Mouse (Mus musculus) granulocyte monocyte progenitor cell, adult 5-6 weeks (primary cell): ENCODE data around the gene Gm10490. TPM values are rescaled to one million over a fixed set of nuclear protein-coding genes. Genes with fewer than 3 reads are reported as not detected.

ENCODE experiments used
- ATAC-seq: replicated peaks from 2 replicates; pipeline ENCODE4 v1.8.0; 2016; ENCODE audit warnings: mild to moderate bottlenecking, moderate TSS enrichment, inconsistent platforms; ENCODE audit not compliant: poor library complexity, severe bottlenecking
- total RNA-seq, 2 experiments: library from RNA; stranded (forward) in 1 of 2; stranded (reverse) in 1 of 2; fragments of 200-712, 200-1000 nt in 1 of 2; fragments of >200 nt in 1 of 2; fragmentation: Nextera tagmentation in 1 of 2; gene quantifications; 2 replicates each; pipeline ENCODE4 v1.2.3; 2014 to 2017

Gm10490 gene
- total RNA-seq, 2 experiments from 2014 or later: not detected

DNA sequence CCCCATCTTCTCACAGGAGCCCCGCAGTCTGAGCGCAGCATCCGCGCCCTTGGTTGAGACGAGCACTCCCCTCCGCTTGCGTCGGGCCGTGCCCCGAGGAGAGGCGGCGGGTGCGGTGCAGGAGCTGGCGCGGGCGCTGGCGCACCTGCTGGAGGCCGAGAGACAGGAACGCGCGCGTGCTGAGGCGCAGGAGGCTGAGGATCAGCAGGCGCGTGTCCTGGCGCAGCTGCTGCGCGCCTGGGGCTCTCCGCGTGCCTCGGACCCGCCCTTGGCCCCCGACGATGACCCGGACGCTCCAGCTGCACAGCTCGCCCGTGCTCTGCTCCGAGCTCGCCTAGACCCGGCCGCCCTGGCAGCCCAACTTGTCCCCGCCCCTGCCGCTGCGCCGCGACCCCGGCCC, 12.7 kb downstream of the Gm10490 start:
- 0 out of 2 replicates have a peak, but pooled peaks have one; percentile 17 for ATAC-seq

DNA sequence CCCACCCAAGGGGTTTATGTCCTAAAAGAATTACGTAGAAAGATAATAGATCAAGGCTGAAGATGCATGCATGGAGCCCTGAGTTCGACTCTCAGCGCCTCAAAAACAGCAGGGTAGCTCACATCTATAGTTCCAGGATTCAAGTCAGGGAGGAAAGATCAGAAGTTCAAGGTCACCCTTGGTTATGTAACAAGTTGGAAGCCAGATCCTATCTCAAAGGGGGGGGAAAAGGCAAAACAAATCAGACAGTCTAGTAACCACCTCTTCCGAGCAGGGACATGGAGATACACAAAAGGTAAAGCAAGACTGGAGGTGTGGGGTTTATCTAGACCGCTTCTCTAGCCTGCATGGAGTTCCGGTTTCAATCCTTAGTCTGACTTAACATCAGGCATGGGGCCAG, 16.9 kb downstream of the Gm10490 start:
- ATAC-seq: no peak

DNA sequence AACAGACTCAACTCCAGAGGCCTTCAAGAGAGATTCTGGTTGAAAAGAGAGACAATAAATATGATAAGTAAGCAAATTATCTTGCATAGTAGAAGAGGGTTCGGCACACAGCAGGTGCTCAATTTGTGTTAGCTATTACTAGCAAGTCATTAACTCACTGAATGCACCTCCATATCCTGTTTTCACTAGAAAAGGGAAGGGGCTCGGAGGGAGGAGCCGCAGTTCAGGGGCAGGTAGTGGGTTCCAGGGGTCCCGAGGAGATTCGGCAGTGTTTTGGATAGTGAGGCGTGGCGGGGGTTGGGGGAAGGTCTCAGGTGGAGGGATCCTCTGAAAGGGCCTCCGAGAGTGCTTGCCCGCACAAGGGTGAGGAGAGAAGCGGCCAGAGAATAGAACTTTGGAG, 17.8 kb downstream of the Gm10490 start:
- ATAC-seq: no peak

DNA sequence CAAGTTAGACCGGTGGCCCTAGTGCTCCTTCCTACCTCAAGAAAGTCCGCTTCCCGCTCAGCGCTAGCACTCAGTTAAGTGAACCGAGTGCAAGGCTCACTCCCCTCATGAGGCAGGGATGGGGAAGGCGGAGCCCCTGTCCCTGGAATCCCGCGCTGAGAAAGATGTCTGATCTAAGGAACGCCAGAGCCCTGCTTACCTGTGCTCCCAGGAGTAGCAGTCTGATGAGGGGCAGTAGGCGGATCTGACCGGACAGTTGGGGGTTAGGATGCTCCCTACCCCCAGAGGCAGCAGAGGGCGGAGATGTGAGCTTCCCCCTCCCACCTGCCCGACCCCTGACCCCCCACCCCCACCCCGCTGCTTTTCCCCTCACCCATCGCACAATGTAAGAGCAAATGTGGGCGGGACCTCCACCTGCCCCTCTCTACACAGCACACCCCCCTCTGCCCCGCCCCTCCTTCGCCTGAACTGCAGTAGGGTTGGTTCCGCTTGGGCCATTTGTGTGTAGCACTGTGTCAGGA, 19.0 kb downstream of the Gm10490 start, which contains the start of gene Eras:
TSS of gene Eras (minus strand) at position 338 of the 521 bp plus-strand sequence.
- ATAC-seq: no peak

DNA sequence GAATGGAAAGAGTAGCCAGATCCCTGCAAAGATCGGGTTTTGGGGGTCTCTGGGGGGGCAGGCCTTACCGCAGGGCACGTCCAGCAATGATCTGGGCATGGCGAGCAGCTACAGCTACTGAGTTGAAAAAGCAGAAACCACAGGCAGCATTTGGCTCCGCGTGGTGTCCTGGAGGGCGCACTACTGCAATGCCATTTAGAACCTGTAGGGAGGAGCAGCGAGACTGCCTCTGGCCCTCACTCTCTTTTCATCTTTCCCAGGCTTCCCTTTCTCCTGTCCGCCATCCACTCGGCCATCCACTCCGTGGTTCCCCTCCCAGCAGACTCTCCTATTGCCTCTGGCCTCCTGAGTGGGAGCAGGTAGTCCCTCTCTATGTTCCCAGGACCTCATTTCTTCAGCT, 27.5 kb downstream of the Gm10490 start:
- ATAC-seq: peak; percentile 61; the same call in 1 of the 2 replicates

DNA sequence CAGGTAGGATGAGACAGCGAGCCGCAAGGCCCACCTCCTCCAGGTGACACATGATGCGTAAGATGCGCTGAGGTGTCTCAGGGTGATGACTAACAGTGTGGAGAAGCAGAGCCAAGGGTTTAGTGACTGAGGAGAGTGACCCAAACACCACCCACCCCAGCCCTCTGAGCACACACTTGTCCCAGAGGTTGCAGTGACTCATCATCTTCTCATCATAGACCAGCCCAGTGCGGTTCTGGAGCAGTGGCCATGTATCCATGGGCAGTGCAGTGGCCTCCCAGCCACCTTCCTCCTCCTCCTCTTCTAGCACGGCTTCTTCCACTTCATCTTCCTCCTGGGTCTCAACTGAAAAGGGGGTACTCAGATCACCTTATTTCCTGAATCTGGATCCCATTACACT, 28.3 kb downstream of the Gm10490 start:
- ATAC-seq: no peak

DNA sequence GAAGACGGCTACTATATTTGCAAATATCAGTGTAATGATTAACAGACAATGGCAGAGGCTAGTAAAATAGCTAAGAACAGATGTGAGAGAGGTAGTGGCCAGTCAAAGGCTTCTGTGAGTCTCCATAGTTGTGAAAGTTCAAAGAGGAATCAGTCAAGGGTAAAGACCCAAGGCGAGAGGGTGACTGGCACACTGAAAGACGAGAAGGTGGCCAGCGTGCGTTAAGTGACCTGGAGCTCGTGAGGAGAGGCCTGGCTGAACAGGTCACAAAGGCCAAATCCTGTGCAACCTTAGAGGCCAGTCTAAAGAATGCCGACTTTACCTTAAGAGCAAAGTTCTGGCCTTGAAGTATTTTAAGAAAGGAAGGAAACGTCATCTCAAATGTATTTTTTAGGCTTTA, 36.3 kb downstream of the Gm10490 start:
- no peak for ATAC-seq

DNA sequence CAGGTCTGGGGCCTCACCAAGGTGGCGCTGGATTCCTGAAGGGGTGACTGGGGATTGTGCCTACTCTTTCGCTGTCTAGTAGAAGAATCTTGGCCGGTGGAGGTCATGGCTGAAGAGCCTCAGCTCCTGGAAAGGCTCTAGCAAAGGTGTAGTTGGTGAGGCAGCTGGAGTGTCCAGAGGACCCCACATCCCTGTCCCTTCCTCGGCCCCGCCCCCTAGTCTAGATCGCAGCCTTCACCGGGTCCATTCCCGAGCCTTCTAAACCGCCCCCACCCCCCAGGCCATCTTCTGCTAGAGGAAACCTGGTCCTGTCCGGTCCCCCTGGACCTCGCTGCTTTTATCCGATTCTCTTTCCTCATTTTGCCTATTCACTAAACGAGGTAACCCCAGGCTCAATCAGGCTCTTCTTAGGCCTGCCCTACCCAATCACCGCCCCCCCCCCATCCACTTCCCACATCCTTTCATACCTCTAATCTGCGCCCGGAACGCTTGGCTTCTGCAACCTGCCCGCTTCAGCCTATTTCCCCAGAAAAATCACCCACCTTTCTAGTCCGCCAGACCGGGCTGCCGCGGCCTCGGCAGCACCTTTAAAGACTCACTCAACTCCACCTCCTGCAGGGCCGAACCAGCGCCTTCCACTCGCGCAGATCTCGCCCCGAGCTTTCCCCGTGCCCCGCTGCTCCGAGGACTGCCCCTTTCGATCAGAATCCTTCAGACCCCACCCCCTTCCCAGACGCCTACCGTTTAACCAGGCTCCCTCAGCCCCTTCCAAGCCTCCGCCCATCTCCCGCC, 38.0 kb downstream of the Gm10490 start, which contains the start of gene Hdac6:
TSS of gene Hdac6 (minus strand) at position 782 of the 792 bp plus-strand sequence.
- peak; percentile 13 for ATAC-seq

DNA sequence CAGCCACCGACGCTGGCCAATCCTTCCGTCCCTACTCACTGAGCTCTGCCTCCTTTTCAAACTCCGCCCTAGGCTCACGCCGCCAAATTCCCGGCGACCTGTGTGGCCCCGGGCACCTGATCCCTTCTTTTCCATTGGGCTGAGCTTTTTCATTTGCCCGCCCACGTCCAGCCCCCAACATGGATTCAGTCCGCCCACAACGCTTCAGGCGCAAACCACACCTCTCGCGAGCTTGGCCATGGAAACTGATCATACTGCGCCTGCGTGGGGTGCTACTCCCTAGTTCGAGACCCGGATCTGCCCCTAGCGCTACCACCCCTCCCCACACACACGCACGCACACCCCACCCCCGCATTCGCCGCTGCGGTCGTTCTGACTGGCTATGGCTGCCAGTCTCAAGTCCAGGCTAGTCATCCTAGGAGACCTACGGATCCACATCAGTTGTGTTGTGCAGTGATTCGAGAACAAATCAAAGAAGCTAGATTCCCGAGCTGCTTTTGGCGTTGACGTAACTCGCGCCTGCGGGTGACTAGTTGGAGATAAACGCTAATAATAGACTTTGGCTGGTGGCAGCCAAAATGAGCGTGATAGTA, 38.7 kb downstream of the Gm10490 start:
- ATAC-seq: peak; percentile 99

DNA sequence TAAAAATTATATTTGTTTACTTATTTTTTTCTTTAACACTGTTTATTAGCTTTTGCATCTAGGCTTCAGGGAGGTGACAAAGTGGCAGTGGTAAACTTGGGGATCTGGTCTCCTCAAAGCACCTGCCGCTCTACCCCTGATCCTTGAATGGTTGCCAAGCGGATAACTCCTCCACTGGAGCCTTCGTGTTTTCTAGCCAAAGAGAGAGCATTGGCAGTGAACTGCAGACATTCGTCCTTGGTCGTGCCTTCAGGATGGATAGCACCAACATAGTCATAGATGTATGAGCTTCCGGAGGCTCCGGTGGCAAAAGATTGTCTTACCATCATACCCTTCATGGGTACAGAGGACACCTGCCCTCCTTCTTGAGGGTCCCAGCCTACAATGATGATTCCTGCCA, 40.7 kb downstream of the Gm10490 start:
- no peak for ATAC-seq

DNA sequence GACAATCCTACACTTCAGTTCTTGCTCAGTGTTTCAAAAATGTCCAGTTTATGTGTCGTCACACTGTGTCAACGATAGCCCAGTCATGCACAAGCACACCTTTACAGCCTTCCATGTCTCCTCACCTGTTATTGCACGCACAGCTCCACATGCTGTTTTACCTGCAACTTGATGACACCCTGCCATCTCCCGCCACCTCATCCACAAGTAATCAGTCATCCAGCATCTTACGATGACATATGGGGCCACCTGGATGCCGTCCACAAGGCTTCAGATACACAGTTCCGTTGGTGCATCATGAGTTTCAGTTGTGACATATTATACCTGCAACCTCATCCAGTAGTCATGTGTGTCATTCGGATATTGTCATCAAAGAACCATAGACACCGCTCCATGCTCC, 49.5 kb downstream of the Gm10490 start:
- ATAC-seq: no peak

Other genes starting within 250 kb of the Gm10490 start
- 51.4 and 73.9 TPM in 2 replicates for gene Plp2, start 238.2 kb upstream of the Gm10490 start, total RNA-seq (2014; fragmentation: Nextera tagmentation)
- gene Plp2, start 238.2 kb upstream of the Gm10490 start, total RNA-seq (2017): 16.0 and 20.9 TPM in 2 replicates
- gene Magix, start 228.3 kb upstream of the Gm10490 start, total RNA-seq (2014; fragmentation: Nextera tagmentation): not detected in 2 replicates
- gene Magix, start 228.3 kb upstream of the Gm10490 start, total RNA-seq (2017): 0.17 TPM in 1 of 2 replicates, not detected in the other
- 18.9 and 21.2 TPM in 2 replicates for gene Gpkow, start 212.4 kb upstream of the Gm10490 start, total RNA-seq (2014; fragmentation: Nextera tagmentation)
- gene Gpkow, start 212.4 kb upstream of the Gm10490 start, total RNA-seq (2017): 30.4 and 32.7 TPM in 2 replicates
- gene Wdr45, start 195.2 kb upstream of the Gm10490 start, total RNA-seq (2014; fragmentation: Nextera tagmentation): 24.1 and 31.2 TPM in 2 replicates
- gene Wdr45, start 195.2 kb upstream of the Gm10490 start, total RNA-seq (2017): 22.5 and 27.6 TPM in 2 replicates
- not detected in 2 replicates for gene Gm45208, start 187.3 kb upstream of the Gm10490 start, total RNA-seq (2014; fragmentation: Nextera tagmentation)
- gene Gm45208, start 187.3 kb upstream of the Gm10490 start, total RNA-seq (2017): not detected in 2 replicates
- 4.3 and 16.1 TPM in 2 replicates for gene Praf2, start 181.1 kb upstream of the Gm10490 start, total RNA-seq (2014; fragmentation: Nextera tagmentation)
- gene Praf2, start 181.1 kb upstream of the Gm10490 start, total RNA-seq (2017): 2.8 and 6.2 TPM in 2 replicates
- not detected in 2 replicates for gene Ccdc120, start 158.6 kb upstream of the Gm10490 start, total RNA-seq (2014; fragmentation: Nextera tagmentation)
- gene Ccdc120, start 158.6 kb upstream of the Gm10490 start, total RNA-seq (2017): 0.04 and 0.21 TPM in 2 replicates
- 17.4 and 27.8 TPM in 2 replicates for gene Tfe3, start 147.0 kb upstream of the Gm10490 start, total RNA-seq (2014; fragmentation: Nextera tagmentation)
- 5.7 and 7.2 TPM in 2 replicates for gene Tfe3, start 147.0 kb upstream of the Gm10490 start, total RNA-seq (2017)
- 43.6 and 52.5 TPM in 2 replicates for gene Gripap1, start 119.8 kb upstream of the Gm10490 start, total RNA-seq (2014; fragmentation: Nextera tagmentation)
- gene Gripap1, start 119.8 kb upstream of the Gm10490 start, total RNA-seq (2017): 59.7 and 78.0 TPM in 2 replicates
- 0.32 and 2.5 TPM in 2 replicates for gene Kcnd1, start 87.3 kb upstream of the Gm10490 start, total RNA-seq (2014; fragmentation: Nextera tagmentation)
- 0.31 TPM in 1 of 2 replicates, not detected in the other for gene Kcnd1, start 87.3 kb upstream of the Gm10490 start, total RNA-seq (2017)
- 44.0 and 47.5 TPM in 2 replicates for gene Otud5, start 68.2 kb upstream of the Gm10490 start, total RNA-seq (2014; fragmentation: Nextera tagmentation)
- 56.4 and 57.4 TPM in 2 replicates for gene Otud5, start 68.2 kb upstream of the Gm10490 start, total RNA-seq (2017)
- gene Pim2, start 31.3 kb upstream of the Gm10490 start, total RNA-seq (2014; fragmentation: Nextera tagmentation): 6.3 and 7.1 TPM in 2 replicates
- 0.78 and 1.5 TPM in 2 replicates for gene Pim2, start 31.3 kb upstream of the Gm10490 start, total RNA-seq (2017)
- gene Slc35a2, start 25.5 kb upstream of the Gm10490 start, total RNA-seq (2014; fragmentation: Nextera tagmentation): 18.7 and 35.6 TPM in 2 replicates
- 14.6 and 19.6 TPM in 2 replicates for gene Slc35a2, start 25.5 kb upstream of the Gm10490 start, total RNA-seq (2017)
- gene Pqbp1, start 10.3 kb upstream of the Gm10490 start, total RNA-seq (2014; fragmentation: Nextera tagmentation): 53.9 and 80.4 TPM in 2 replicates
- gene Pqbp1, start 10.3 kb upstream of the Gm10490 start, total RNA-seq (2017): 130 and 144 TPM in 2 replicates
- 80.9 and 119 TPM in 2 replicates for gene Timm17b, start 10.2 kb upstream of the Gm10490 start, total RNA-seq (2014; fragmentation: Nextera tagmentation)
- 62.7 and 111 TPM in 2 replicates for gene Timm17b, start 10.2 kb upstream of the Gm10490 start, total RNA-seq (2017)
- gene Gm10491, start 1.7 kb upstream of the Gm10490 start, total RNA-seq (2014; fragmentation: Nextera tagmentation): not detected in 2 replicates
- gene Gm10491, start 1.7 kb upstream of the Gm10490 start, total RNA-seq (2017): not detected in 2 replicates
- not detected in 2 replicates for gene Pcsk1n, start 10.3 kb downstream of the Gm10490 start, total RNA-seq (2014; fragmentation: Nextera tagmentation)
- gene Pcsk1n, start 10.3 kb downstream of the Gm10490 start, total RNA-seq (2017): not detected in 2 replicates
- not detected in 2 replicates for gene Eras, start 19.1 kb downstream of the Gm10490 start, total RNA-seq (2014; fragmentation: Nextera tagmentation)
- not detected in 2 replicates for gene Eras, start 19.1 kb downstream of the Gm10490 start, total RNA-seq (2017)
- gene Hdac6, start 38.3 kb downstream of the Gm10490 start, total RNA-seq (2014; fragmentation: Nextera tagmentation): 11.5 and 13.5 TPM in 2 replicates
- gene Hdac6, start 38.3 kb downstream of the Gm10490 start, total RNA-seq (2017): 7.5 and 8.0 TPM in 2 replicates
- 2.2 and 4.5 TPM in 2 replicates for gene Gata1, start 68.5 kb downstream of the Gm10490 start, total RNA-seq (2014; fragmentation: Nextera tagmentation)
- 3.6 and 4.2 TPM in 2 replicates for gene Gata1, start 68.5 kb downstream of the Gm10490 start, total RNA-seq (2017)
- not detected in 2 replicates for gene Glod5, start 109.0 kb downstream of the Gm10490 start, total RNA-seq (2014; fragmentation: Nextera tagmentation)
- not detected in 2 replicates for gene Glod5, start 109.0 kb downstream of the Gm10490 start, total RNA-seq (2017)
- gene Suv39h1, start 165.2 kb downstream of the Gm10490 start, total RNA-seq (2014; fragmentation: Nextera tagmentation): 80.1 and 105 TPM in 2 replicates
- 79.8 and 82.4 TPM in 2 replicates for gene Suv39h1, start 165.2 kb downstream of the Gm10490 start, total RNA-seq (2017)
- 88.2 and 104 TPM in 2 replicates for gene Was, start 181.0 kb downstream of the Gm10490 start, total RNA-seq (2014; fragmentation: Nextera tagmentation)
- gene Was, start 181.0 kb downstream of the Gm10490 start, total RNA-seq (2017): 82.0 and 114 TPM in 2 replicates
- gene Wdr13, start 223.3 kb downstream of the Gm10490 start, total RNA-seq (2014; fragmentation: Nextera tagmentation): 25.6 and 30.5 TPM in 2 replicates
- gene Wdr13, start 223.3 kb downstream of the Gm10490 start, total RNA-seq (2017): 15.6 and 17.4 TPM in 2 replicates
- 877 and 914 TPM in 2 replicates for gene Rbm3, start 236.3 kb downstream of the Gm10490 start, total RNA-seq (2014; fragmentation: Nextera tagmentation)
- 1,015 and 1,242 TPM in 2 replicates for gene Rbm3, start 236.3 kb downstream of the Gm10490 start, total RNA-seq (2017)